Mouse (Mus musculus) kidney, embryonic 16.5 days (tissue): ENCODE measurements at regions not wholly inside any gene's neighbourhood (a gene's known extent, or its start where the extent isn't known, plus 50 kb on each side); places are given as distances from the start of the nearest gene placed in this dataset.

ENCODE experiments used
- ATAC-seq: fragments of 200-750 bp; cut with Nextera tagmentation; 2 replicates; pipeline ENCODE4 v1.8.0; 2017; ENCODE audit warnings: moderate TSS enrichment; ENCODE audit not compliant: low FRiP score, low TSS enrichment
- H3K27ac ChIP-seq: fragments of 300-500 bp; sonication (generic); 2 replicates; pipeline ENCODE4 v1.5.1; 2014; ENCODE audit warnings: low read length
- H3K27me3 ChIP-seq: fragments of 300-500 bp; sonication (generic); 2 replicates; pipeline ENCODE4 v1.6.1; 2014; ENCODE audit warnings: low read length, control low read depth, mixed read lengths; ENCODE audit not compliant: insufficient read depth
- H3K36me3 ChIP-seq: fragments of 300-500 bp; sonication (generic); 2 replicates; pipeline ENCODE4 v1.6.1; 2014; ENCODE audit warnings: low read length, control low read depth, mixed read lengths; ENCODE audit not compliant: insufficient read depth
- H3K4me1 ChIP-seq: fragments of 300-500 bp; sonication (generic); 2 replicates; pipeline ENCODE4 v1.6.1; 2014; ENCODE audit warnings: low read length, control low read depth, mixed read lengths; ENCODE audit not compliant: insufficient read depth
- H3K4me2 ChIP-seq: fragments of 300-500 bp; sonication (generic); replicated peaks from 2 replicates; pipeline ENCODE4 v1.6.1; 2014; ENCODE audit warnings: low read depth, low read length
- H3K4me3 ChIP-seq: fragments of 300-500 bp; sonication (generic); 2 replicates; pipeline ENCODE4 v1.5.1; 2014; ENCODE audit warnings: mild to moderate bottlenecking, low read length
- H3K9ac ChIP-seq: fragments of 300-500 bp; sonication (generic); replicated peaks from 2 replicates; pipeline ENCODE4 v1.6.1; 2014; ENCODE audit warnings: low read length
- H3K9me3 ChIP-seq: fragments of 300-500 bp; sonication (generic); 2 replicates; pipeline ENCODE4 v1.6.1; 2016; ENCODE audit warnings: low read length, control low read depth
- WGBS: fragments of 180-500 bp; shearing (Covaris S2); extraction: QIAGEN DNeasy Blood & Tissue Kit; methylation state at CpG from one replicate; pipeline ENCODE4 v1.1.7; 2014; 5-methylcytosine and 5-hydroxymethylcytosine counted together

GRCm38 (mm10) chr10:117542886-117543695 lies 86.2 kb upstream of the Cpm start:
- no peak overlapping the region for H3K27ac ChIP-seq
- no peak for ATAC-seq
- H3K27me3 ChIP-seq, result no peaks in the 10 kb centered on the region
- H3K4me1 ChIP-seq, result no peaks in the 10 kb centered on the region; the same call in 1 of the 2 replicates
- no peak overlapping the region for H3K4me2 ChIP-seq
- 81% methylated on average over 5 of the region's 5 CpGs for WGBS
- no peak overlapping the region for H3K9ac ChIP-seq
- H3K9me3 ChIP-seq, result no peaks in the 10 kb centered on the region
- H3K4me3 ChIP-seq, result no peak overlapping the region
- H3K36me3 ChIP-seq, result no peaks in the 10 kb centered on the region

DNA sequence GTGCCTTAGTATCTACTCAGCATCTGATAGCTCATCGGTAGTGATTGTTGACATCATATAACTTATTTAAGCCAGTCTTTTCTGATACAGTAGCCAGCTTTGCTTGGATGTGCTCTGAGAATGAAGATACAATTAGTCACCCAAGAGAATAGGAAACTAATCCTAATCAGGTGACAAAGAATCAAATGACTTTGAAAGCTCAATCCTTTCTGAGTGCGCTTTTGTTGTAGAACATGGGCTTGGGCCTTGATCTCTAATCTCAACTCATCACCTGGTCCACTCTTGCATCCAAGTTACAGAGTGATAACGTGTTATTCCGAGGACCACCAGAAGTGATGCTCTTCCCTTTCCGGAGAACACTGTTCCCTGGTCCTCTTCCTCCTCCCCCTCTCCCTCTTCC lies 86.9 kb upstream of the Cpm start:
- 86% methylated on average over 5 of the region's 5 CpGs for WGBS
- H3K4me3 ChIP-seq, result no peak overlapping the region
- no peak overlapping the region for H3K27ac ChIP-seq
- no peak for ATAC-seq
- no peaks in the 10 kb centered on the region for H3K36me3 ChIP-seq
- no peaks in the 10 kb centered on the region for H3K9me3 ChIP-seq
- no peaks in the 10 kb centered on the region for H3K27me3 ChIP-seq
- no peaks in the 10 kb centered on the region; the same call in 1 of the 2 replicates for H3K4me1 ChIP-seq
- H3K4me2 ChIP-seq, result no peak overlapping the region
- H3K9ac ChIP-seq, result no peak overlapping the region

DNA sequence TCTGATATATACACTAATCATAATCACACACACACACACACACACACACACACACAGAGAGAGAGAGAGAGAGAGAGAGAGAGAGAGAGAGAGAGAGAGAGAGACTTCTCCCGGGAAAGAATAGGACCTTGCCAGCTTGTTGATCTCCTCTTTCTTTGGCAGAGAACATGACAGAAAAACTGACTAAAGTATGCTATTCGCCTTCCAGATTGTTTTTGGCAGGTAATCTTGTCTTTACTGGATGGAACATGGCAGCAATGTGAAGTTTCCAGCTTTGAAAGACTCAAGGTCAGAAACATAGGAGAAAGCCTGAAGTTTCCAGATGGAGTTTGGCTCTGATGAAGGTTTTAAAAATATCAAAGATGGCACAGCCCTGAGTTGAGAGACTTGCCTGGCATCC lies 87.8 kb upstream of the Cpm start:
- no peak overlapping the region for H3K27ac ChIP-seq
- ATAC-seq, result no peak
- H3K4me2 ChIP-seq, result no peak overlapping the region
- H3K36me3 ChIP-seq, result no peaks in the 10 kb centered on the region
- 67% methylated on average over 2 of the region's 2 CpGs for WGBS
- no peaks in the 10 kb centered on the region for H3K27me3 ChIP-seq
- H3K4me3 ChIP-seq, result no peak overlapping the region
- no peak overlapping the region for H3K9ac ChIP-seq
- no peaks in the 10 kb centered on the region for H3K9me3 ChIP-seq
- H3K4me1 ChIP-seq, result no peaks in the 10 kb centered on the region; the same call in 1 of the 2 replicates

DNA sequence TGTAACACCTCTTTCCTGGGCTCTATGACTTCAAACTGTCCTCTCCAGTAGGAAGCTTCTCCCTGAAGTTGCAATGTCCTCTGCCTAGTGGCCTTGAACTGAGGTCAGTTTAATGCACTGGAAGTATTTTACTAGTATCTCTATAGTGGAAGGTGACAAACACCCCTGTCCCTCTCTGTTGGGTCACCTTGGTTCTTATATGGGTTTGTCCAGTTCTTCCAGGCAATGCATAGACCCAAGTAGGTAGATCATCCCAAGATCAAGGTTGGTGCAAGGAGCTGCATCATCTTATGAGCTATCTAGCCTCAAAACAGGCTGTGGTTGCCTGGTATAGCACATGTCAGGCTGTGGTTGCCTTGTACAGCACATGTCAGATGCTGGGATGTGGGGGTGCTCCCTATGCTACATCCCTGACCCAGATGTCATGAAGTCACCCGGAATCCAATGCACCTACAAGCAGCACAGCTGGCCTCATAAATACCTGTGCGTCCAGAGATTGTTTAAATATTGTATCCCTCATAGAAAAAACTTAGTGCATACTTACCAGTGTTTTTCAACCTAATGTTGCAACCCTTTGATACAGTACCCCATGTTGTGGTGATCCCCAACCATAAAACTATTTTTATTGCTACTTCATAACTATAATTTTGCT lies 88.4 kb upstream of the Cpm start:
- Histone ChIP-seq H3K27me3 (no peaks in the 10 kb centered on the region), H3K4me2 (no peak overlapping the region), H3K9me3 (no peaks in the 10 kb centered on the region), H3K27ac (no peak overlapping the region), H3K9ac (no peak overlapping the region), H3K4me3 (no peak overlapping the region), H3K4me1 (no peaks in the 10 kb centered on the region; the same call in 1 of the 2 replicates), H3K36me3 (no peaks in the 10 kb centered on the region)
- WGBS, result 85% methylated on average over 2 of the region's 2 CpGs
- no peak for ATAC-seq

DNA sequence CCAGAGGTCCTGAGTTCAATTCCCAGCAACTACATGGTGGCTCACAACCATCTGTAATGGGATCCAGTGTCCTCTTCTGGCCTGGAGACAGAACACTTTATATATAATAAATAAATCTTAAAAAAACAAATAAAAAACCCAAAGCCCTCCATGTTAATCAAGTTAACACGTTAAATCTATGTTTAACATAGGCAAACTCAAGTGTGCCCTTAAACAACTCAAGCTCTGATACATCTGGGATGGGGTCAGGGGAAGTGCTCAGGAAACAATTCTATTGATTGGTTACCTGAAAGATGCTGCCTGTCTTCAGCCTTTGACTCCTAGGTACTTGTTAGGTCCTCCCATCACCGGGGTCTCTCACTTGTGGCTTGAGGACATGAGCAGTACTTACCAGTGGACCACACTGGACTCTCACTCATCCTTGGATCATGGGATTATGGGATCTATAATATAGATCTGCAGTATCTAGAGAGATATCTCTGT lies 89.1 kb upstream of the Cpm start:
- Histone ChIP-seq H3K9me3 (no peaks in the 10 kb centered on the region), H3K27ac (no peak overlapping the region), H3K9ac (no peak overlapping the region), H3K36me3 (no peaks in the 10 kb centered on the region), H3K4me2 (no peak overlapping the region), H3K4me1 (no peaks in the 10 kb centered on the region; the same call in 1 of the 2 replicates), H3K27me3 (no peaks in the 10 kb centered on the region), H3K4me3 (no peak overlapping the region)
- no peak for ATAC-seq
- WGBS, result 88% methylated on average over 2 of the region's 2 CpGs

- H3K27ac ChIP-seq, result no peak overlapping the region
- H3K4me2 ChIP-seq, result no peak overlapping the region
- 64% methylated on average over 1 of the region's 1 CpGs for WGBS
Measured at GRCm38 (mm10) chr10:117539532-117539931, 89.8 kb upstream of the Cpm start.

GRCm38 (mm10) chr10:117538725-117539124 lies 90.6 kb upstream of the Cpm start:
- Histone ChIP-seq H3K4me2 (no peak overlapping the region), H3K9me3 (no peaks in the 10 kb centered on the region), H3K27me3 (no peaks in the 10 kb centered on the region), H3K27ac (no peak overlapping the region), H3K4me1 (no peaks in the 10 kb centered on the region), H3K9ac (no peak overlapping the region), H3K4me3 (no peak overlapping the region), H3K36me3 (no peaks in the 10 kb centered on the region)
- WGBS, result 88% methylated on average over 5 of the region's 5 CpGs
- no peak for ATAC-seq

More at GRCm38 (mm10) chr10:117539532-117539931, 89.8 kb upstream of the Cpm start:
- Histone ChIP-seq H3K9me3 (no peaks in the 10 kb centered on the region), H3K27me3 (no peaks in the 10 kb centered on the region), H3K36me3 (no peaks in the 10 kb centered on the region), H3K4me1 (no peaks in the 10 kb centered on the region; the same call in 1 of the 2 replicates), H3K4me3 (no peak overlapping the region), H3K9ac (no peak overlapping the region)
- no peak for ATAC-seq

GRCm38 (mm10) chr10:117536769-117537599 lies 92.3 kb upstream of the Cpm start:
- Histone ChIP-seq H3K4me3 (no peak overlapping the region), H3K4me2 (no peak overlapping the region), H3K9me3 (no peaks in the 10 kb centered on the region), H3K9ac (no peak overlapping the region), H3K4me1 (no peaks in the 10 kb centered on the region), H3K27me3 (no peaks in the 10 kb centered on the region), H3K36me3 (no peaks in the 10 kb centered on the region), H3K27ac (no peak overlapping the region)
- WGBS, result 96% methylated on average over 15 of the region's 15 CpGs
- ATAC-seq, result no peak

DNA sequence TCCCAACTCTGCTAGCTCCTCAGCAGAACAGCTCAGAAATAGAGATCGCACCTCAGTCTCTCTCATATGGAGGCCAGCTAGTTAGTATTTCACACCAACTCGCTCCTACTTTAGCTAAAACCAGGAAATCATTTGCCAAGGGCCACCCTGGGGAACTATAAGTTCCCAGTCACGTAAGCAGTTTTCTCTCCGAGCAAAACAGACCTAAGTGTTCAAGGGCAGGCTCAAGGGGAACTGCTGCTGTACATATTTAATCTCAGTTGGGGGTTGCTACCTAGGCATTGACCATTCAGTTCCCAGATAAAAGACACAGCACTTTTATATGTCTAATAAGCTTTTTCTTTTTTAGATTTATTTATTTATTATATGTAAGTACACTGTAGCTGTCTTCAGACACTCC lies 93.5 kb upstream of the Cpm start:
- no peaks in the 10 kb centered on the region for H3K27me3 ChIP-seq
- H3K4me2 ChIP-seq, result no peak overlapping the region
- WGBS, result 79% methylated on average over 4 of the region's 4 CpGs
- H3K27ac ChIP-seq, result no peak overlapping the region
- no peaks in the 10 kb centered on the region for H3K36me3 ChIP-seq
- no peak for ATAC-seq
- no peak overlapping the region for H3K4me3 ChIP-seq
- H3K9ac ChIP-seq, result no peak overlapping the region
- H3K9me3 ChIP-seq, result no peaks in the 10 kb centered on the region
- H3K4me1 ChIP-seq, result no peaks in the 10 kb centered on the region
